14 mouse cellular contexts compared by ENCODE assay signal in the genomic region with DNA sequence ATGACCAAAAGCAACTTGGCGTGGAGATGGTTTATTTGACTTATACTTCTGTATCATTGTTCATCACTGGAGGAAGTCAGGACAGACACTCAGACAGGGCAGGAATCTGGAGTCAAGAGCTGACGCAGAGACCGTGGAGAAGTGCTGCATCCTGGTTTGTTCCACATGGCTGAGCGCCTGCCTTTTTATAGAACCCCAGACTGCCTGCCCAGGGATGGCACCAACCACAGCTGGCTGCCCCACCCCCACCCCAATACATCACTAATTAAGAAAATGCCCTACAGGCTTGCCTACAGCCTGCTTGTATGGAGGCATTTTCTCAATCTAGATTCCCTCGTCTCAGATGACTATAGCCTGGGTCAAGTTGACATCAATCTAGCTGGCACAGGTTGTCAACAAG.
"Had no signal": no experiment of that assay in that cellular context is flagged by ENCODE, and none has a peak within 500 bp of the region (broad histone marks: within the 10 kb centered on the region; RNA-seq: fewer than 3 reads in every experiment).

No protein-coding gene starts in this region.

- H3K9me3 ChIP-seq: limb, embryonic 15.5 days; liver, embryonic 13.5 days; lung, embryonic 15.5 days; megakaryocyte, embryonic 14.5 days; midbrain, embryonic 15.5 days; neural tube, embryonic 12.5 days had no signal

- H3K4me3 ChIP-seq: left cerebral cortex, adult 2 months; limb, embryonic 15.5 days; liver, embryonic 13.5 days; lung, embryonic 15.5 days; megakaryocyte, embryonic 14.5 days; midbrain, embryonic 15.5 days; neural tube, embryonic 12.5 days had no signal

- ATAC-seq: intestine, embryonic 16.5 days; liver, postnatal 0 days; midbrain, embryonic 15.5 days had no signal

- H3K9ac ChIP-seq: limb, embryonic 15.5 days; liver, embryonic 13.5 days; liver, postnatal 0 days; lung, embryonic 15.5 days; midbrain, embryonic 15.5 days; neural tube, embryonic 12.5 days had no signal

- DNase-seq: liver, embryonic 13.5 days; liver, postnatal 0 days; lung, postnatal 14 days; right cerebral cortex, postnatal 14 days; thymus, postnatal 36 days had no signal

- H3K27ac ChIP-seq: left cerebral cortex, adult 2 months; limb, embryonic 15.5 days; liver, embryonic 13.5 days; lung, embryonic 15.5 days; macrophage; midbrain, embryonic 15.5 days; neural tube, embryonic 12.5 days had no signal

- H3K36me3 ChIP-seq: limb, embryonic 15.5 days; liver, embryonic 13.5 days; lung, embryonic 15.5 days; midbrain, embryonic 15.5 days; neural tube, embryonic 12.5 days had no signal

- H3K4me1 ChIP-seq: limb, embryonic 15.5 days; liver, embryonic 13.5 days; lung, embryonic 15.5 days; midbrain, embryonic 15.5 days; neural tube, embryonic 12.5 days had no signal

- H3K27me3 ChIP-seq: limb, embryonic 15.5 days; liver, embryonic 13.5 days; lung, embryonic 15.5 days; megakaryocyte, embryonic 14.5 days; midbrain, embryonic 15.5 days; neural tube, embryonic 12.5 days had no signal

- H3K4me2 ChIP-seq: limb, embryonic 15.5 days; liver, embryonic 13.5 days; lung, embryonic 15.5 days; midbrain, embryonic 11.5 days; midbrain, embryonic 15.5 days; neural tube, embryonic 12.5 days had no signal
